Mouse (Mus musculus): Measurements from ENCODE around the gene Vezt. TPM values are rescaled to one million over a fixed set of nuclear protein-coding genes. Genes with fewer than 3 reads are reported as not detected.

The Vezt gene
- total RNA-seq, 2 experiments from 2014 or later, result 40.3 to 50.5 TPM

- no peak for TF ChIP-seq CTCF (IDR thresholded peaks at IDR 0.05)
- Histone ChIP-seq H3K27ac (no peak overlapping the region), H3K4me3 (no peak overlapping the region)
- no peak for DNase-seq
- intact Hi-C loops (cut with DNase I), result loop anchor here (5.0 kb wide), 1 partner anchor 36 kb away; no protein-coding TSS in a partner anchor
Observed at GRCm38 (mm10) chr10:93891031-93891430, 144.6 kb downstream of the Vezt start.

DNA sequence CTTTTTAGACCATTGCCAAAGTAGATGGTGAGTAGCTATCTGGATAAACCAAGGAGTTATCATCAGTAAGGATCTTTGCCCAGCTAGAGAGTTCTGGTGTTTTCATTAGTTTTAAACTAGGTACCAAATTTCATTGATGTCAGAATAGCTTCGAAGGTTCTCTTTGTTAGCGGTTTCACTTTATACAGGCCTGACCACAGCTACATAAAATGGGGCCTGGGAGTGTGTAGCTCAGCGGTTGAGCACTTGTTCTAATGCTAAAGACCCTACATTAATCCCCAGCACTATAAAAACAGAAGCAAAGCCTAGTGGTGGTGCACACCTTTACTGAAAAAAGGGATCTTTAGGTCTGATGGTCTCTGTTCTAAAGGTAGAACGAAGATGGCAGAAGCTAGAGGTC, 145.1 kb downstream of the Vezt start:
- Histone ChIP-seq H3K4me3 (peak overlapping the region; percentile 99), H3K27ac (peak overlapping the region; percentile 96)
- DNase-seq, result no peak
- no peak for TF ChIP-seq CTCF (IDR thresholded peaks at IDR 0.05)
- intact Hi-C loops (cut with DNase I), result loop anchor here (5.0 kb wide), 1 partner anchor 37 kb away; no protein-coding TSS in a partner anchor

GRCm38 (mm10) chr10:93889976-93890375, 145.6 kb downstream of the Vezt start:
- Histone ChIP-seq H3K27ac (peak overlapping the region; percentile 96), H3K4me3 (peak overlapping the region; percentile 99)
- TF ChIP-seq CTCF (IDR thresholded peaks at IDR 0.05), result no peak
- intact Hi-C loops (cut with DNase I), result loop anchor here (5.0 kb wide), 1 partner anchor 37 kb away; no protein-coding TSS in a partner anchor
- peak; percentile 23 for DNase-seq

- intact Hi-C loops (cut with DNase I), result no loop called here
- peak overlapping the region; percentile 96 for H3K27ac ChIP-seq
- no peak for TF ChIP-seq CTCF (IDR thresholded peaks at IDR 0.05)
- peak; percentile 92 for DNase-seq
- H3K4me3 ChIP-seq, result peak overlapping the region; percentile 99
Observed at GRCm38 (mm10) chr10:93889579-93889950, 146.1 kb downstream of the Vezt start.

Small RNAs within 50 kb of the gene (microRNA-seq; reads per million reads assigned to microRNA genes)
- 18.8 reads per million, percentile 17 among the genes with 10 or more reads in this experiment for gene Mir331

Other genes with a start within 250 kb of the Vezt start
- under 1 TPM; 0.31 to 0.33 TPM for gene Usp44, start 204.3 kb downstream of the Vezt start, total RNA-seq (2021)
- gene Metap2, start 138.7 kb downstream of the Vezt start, total RNA-seq (2021), result 100 to 1,000 TPM; 147 to 182 TPM
- gene Fgd6, start 184 bp upstream of the Vezt start, total RNA-seq (2021), result 1 to 10 TPM; 2.4 to 3.2 TPM
- 1 to 10 TPM; 5.5 to 7.0 TPM for gene Nr2c1, start 112.2 kb upstream of the Vezt start, total RNA-seq (2021)
- gene Ndufa12, start 162.9 kb upstream of the Vezt start, total RNA-seq (2021), result 100 to 1,000 TPM; 596 to 744 TPM

Measured in gastrocnemius, adult 2 months (tissue).